Mouse (Mus musculus): ENCODE results near the gene Cyp27a1. TPM values are rescaled to one million over a fixed set of nuclear protein-coding genes. Genes with fewer than 3 reads are reported as not detected.
A peak's percentile ranks its signal among the peaks of the same experiment; 100 is the strongest.

Cyp27a1 gene
- total and polyA plus RNA-seq, 2 experiments from 2014 or later = 2.6 to 4.4 TPM

- Histone ChIP-seq H3K36me3 (ENCODE audit: insufficient read depth, low read length) (peaks cover 23% of the 10 kb centered on the region), H3K4me2 (ENCODE audit: low read depth, low read length, poor library complexity, severe bottlenecking) (no peak overlapping the region), H3K4me3 (ENCODE audit: low read depth, low read length) (no peak overlapping the region), H3K9me3 (ENCODE audit: low read length) (no peaks in the 10 kb centered on the region), H3K4me1 (ENCODE audit: insufficient read depth, low read length) (no peaks in the 10 kb centered on the region), H3K27me3 (ENCODE audit: insufficient read depth, low read length) (no peaks in the 10 kb centered on the region), H3K9ac (replicated peaks; ENCODE audit: low read length, poor library complexity, severe bottlenecking) (no peak overlapping the region), H3K27ac (ENCODE audit: low read depth, low read length) (no peak overlapping the region)
- no peak for TF ChIP-seq CTCF (IDR thresholded peaks at IDR 0.05)
- DNase-seq (ENCODE audit: low spot score) (no peak), ATAC-seq (ENCODE audit: low FRiP score) (no peak)
- WGBS = 92% methylated on average over 6 of the region's 6 CpGs
Observed at GRCm38 (mm10) chr1:74702142-74702553, 11.2 kb upstream of the Cyp27a1 start.

DNA sequence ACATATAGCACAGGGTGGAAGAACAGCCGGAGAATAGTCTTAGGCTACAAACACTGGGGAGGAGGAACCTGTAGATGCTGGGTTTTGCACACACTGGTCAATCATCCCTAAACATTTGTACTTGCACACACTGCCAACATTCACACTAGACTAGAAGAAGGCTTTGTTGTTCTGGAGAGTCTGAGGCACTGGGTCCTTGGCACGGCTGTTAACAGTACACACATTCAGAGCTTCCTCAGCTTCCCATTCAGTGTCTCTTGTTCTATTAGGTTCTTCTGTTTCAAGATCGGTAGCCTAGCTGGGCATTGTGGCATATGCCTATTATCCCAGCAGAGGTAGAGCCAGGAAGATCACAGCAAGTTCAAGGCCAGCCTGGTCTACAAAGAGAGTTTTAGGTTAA, 9.2 kb upstream of the Cyp27a1 start:
- Histone ChIP-seq H3K9me3 (ENCODE audit: low read length) (no peaks in the 10 kb centered on the region), H3K27me3 (ENCODE audit: insufficient read depth, low read length) (no peaks in the 10 kb centered on the region), H3K4me2 (ENCODE audit: low read depth, low read length, poor library complexity, severe bottlenecking) (no peak overlapping the region), H3K36me3 (ENCODE audit: insufficient read depth, low read length) (peaks cover 9% of the 10 kb centered on the region; the same call in 1 of the 2 replicates), H3K4me1 (ENCODE audit: insufficient read depth, low read length) (no peaks in the 10 kb centered on the region), H3K27ac (ENCODE audit: low read depth, low read length) (no peak overlapping the region), H3K9ac (replicated peaks; ENCODE audit: low read length, poor library complexity, severe bottlenecking) (no peak overlapping the region), H3K4me3 (ENCODE audit: low read depth, low read length) (no peak overlapping the region)
- ATAC-seq (ENCODE audit: low FRiP score) (no peak), DNase-seq (ENCODE audit: low spot score) (no peak)
- WGBS = 78% methylated on average over 3 of the region's 3 CpGs
- no peak for TF ChIP-seq CTCF (IDR thresholded peaks at IDR 0.05)

DNA sequence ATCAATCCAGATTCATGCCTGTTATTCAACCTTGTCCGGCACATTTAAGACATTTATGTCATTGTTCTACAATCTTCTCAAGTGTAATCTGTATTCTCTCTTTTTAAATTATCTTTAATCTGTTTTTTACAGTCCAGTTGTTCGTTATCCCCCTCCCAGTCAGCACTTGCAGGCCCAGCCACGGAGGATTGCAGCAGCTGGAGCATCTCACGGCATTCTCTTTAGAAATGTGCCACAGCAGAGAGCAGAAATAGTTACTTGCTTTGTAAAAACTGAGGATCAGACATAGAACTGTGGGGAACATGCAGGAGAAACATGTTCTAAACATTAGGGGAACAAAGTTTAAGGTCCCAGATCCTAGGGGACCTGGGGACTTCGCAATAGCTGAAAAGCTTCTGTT, 8.4 kb upstream of the Cyp27a1 start:
- no peak for TF ChIP-seq CTCF (IDR thresholded peaks at IDR 0.05)
- H3K9ac ChIP-seq (replicated peaks; ENCODE audit: low read length, poor library complexity, severe bottlenecking) = no peak overlapping the region
- no peak overlapping the region for H3K4me3 ChIP-seq (ENCODE audit: low read depth, low read length)
- H3K27me3 ChIP-seq (ENCODE audit: insufficient read depth, low read length) = no peaks in the 10 kb centered on the region
- no peak overlapping the region for H3K27ac ChIP-seq (ENCODE audit: low read depth, low read length)
- H3K36me3 ChIP-seq (ENCODE audit: insufficient read depth, low read length) = peaks cover 5% of the 10 kb centered on the region; the same call in 1 of the 2 replicates
- no peak for ATAC-seq (ENCODE audit: low FRiP score)
- H3K4me2 ChIP-seq (ENCODE audit: low read depth, low read length, poor library complexity, severe bottlenecking) = no peak overlapping the region
- no peaks in the 10 kb centered on the region for H3K9me3 ChIP-seq (ENCODE audit: low read length)
- WGBS = 80% methylated on average over 5 of the region's 5 CpGs
- no peaks in the 10 kb centered on the region for H3K4me1 ChIP-seq (ENCODE audit: insufficient read depth, low read length)
- DNase-seq (ENCODE audit: low spot score) = no peak

DNA sequence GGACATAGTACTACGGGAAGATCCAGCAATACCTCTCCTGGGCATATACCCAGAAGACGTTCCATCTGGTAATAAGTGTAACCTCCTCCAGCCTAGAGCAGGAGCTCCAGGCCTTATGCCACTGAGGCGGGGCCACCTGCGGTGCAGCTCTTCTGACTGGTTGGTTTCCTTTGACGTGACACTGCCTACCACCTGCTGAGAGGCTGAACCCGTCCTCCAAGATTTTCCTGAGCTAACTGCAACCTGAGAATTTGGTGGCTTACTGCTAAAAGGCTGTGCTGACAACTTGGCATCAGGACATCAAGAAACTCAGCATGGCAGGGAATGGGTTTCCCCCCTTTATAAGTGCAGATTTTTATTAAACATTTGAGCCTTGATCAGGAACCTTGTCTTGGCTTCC, 3.8 kb upstream of the Cyp27a1 start:
- DNase-seq (ENCODE audit: low spot score) (no peak), ATAC-seq (ENCODE audit: low FRiP score) (no peak)
- Histone ChIP-seq H3K36me3 (ENCODE audit: insufficient read depth, low read length) (no peaks in the 10 kb centered on the region), H3K4me3 (ENCODE audit: low read depth, low read length) (no peak overlapping the region), H3K9me3 (ENCODE audit: low read length) (no peaks in the 10 kb centered on the region), H3K27me3 (ENCODE audit: insufficient read depth, low read length) (no peaks in the 10 kb centered on the region; the same call in 1 of the 2 replicates), H3K27ac (ENCODE audit: low read depth, low read length) (no peak overlapping the region), H3K4me1 (ENCODE audit: insufficient read depth, low read length) (no peaks in the 10 kb centered on the region), H3K4me2 (ENCODE audit: low read depth, low read length, poor library complexity, severe bottlenecking) (no peak overlapping the region), H3K9ac (replicated peaks; ENCODE audit: low read length, poor library complexity, severe bottlenecking) (no peak overlapping the region)
- no peak for TF ChIP-seq CTCF (IDR thresholded peaks at IDR 0.05)
- 39% methylated on average over 6 of the region's 6 CpGs for WGBS

- no peak overlapping the region for H3K4me3 ChIP-seq (ENCODE audit: low read depth, low read length)
- no peaks in the 10 kb centered on the region for H3K9me3 ChIP-seq (ENCODE audit: low read length)
- H3K4me2 ChIP-seq (ENCODE audit: low read depth, low read length, poor library complexity, severe bottlenecking) = no peak overlapping the region
- no peak for ATAC-seq (ENCODE audit: low FRiP score)
- WGBS = 84% methylated on average over 4 of the region's 4 CpGs
- no peak overlapping the region for H3K9ac ChIP-seq (replicated peaks; ENCODE audit: low read length, poor library complexity, severe bottlenecking)
- DNase-seq (ENCODE audit: low spot score) = no peak
- no peak for TF ChIP-seq CTCF (IDR thresholded peaks at IDR 0.05)
- no peak overlapping the region for H3K27ac ChIP-seq (ENCODE audit: low read depth, low read length)
- H3K4me1 ChIP-seq (ENCODE audit: insufficient read depth, low read length) = no peaks in the 10 kb centered on the region
- no peaks in the 10 kb centered on the region; the same call in 1 of the 2 replicates for H3K27me3 ChIP-seq (ENCODE audit: insufficient read depth, low read length)
- no peaks in the 10 kb centered on the region for H3K36me3 ChIP-seq (ENCODE audit: insufficient read depth, low read length)
Observed at GRCm38 (mm10) chr1:74712046-74712445, 1.3 kb upstream of the Cyp27a1 start.

DNA sequence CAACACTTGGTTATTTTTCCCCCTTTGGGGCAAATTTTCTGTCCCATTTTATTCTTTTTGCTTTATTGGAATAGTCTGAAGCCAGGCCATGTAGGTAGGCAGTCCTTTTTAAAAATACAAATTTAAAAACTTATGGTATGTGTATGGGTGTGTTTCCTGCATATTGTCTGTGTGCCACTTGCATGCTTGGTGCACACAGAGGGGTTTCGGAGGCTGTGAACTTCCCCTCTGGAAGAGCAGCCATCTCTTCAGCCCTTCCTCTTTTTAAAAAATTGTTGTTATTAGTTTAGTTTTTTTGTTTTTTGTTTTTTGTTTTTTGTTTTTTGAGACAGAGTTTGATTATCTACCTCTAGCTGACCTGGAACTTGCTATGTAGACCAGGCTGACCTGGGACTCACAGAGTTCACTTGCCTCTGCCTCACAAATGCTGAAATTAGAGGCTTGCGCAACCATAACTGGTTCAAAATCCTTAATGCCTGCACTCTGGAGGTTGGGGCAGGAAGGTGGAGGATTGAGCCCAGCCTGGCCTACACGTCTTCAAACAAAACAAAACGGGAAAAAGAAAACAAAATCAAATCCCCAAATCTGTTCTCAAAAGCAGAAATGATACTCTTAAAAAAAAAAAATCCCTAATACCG, 794 bp upstream of the Cyp27a1 start:
- TF ChIP-seq CTCF (IDR thresholded peaks at IDR 0.05) = no peak
- peak overlapping the region; percentile 39 for H3K4me3 ChIP-seq (ENCODE audit: low read depth, low read length)
- H3K9me3 ChIP-seq (ENCODE audit: low read length) = no peaks in the 10 kb centered on the region
- 37% methylated on average over 5 of the region's 5 CpGs for WGBS
- no peaks in the 10 kb centered on the region for H3K4me1 ChIP-seq (ENCODE audit: insufficient read depth, low read length)
- no peak overlapping the region for H3K9ac ChIP-seq (replicated peaks; ENCODE audit: low read length, poor library complexity, severe bottlenecking)
- no peak overlapping the region for H3K27ac ChIP-seq (ENCODE audit: low read depth, low read length)
- DNase-seq (ENCODE audit: low spot score) = no peak
- peak overlapping the region; percentile 67 for H3K4me2 ChIP-seq (ENCODE audit: low read depth, low read length, poor library complexity, severe bottlenecking)
- H3K27me3 ChIP-seq (ENCODE audit: insufficient read depth, low read length) = no peaks in the 10 kb centered on the region; the same call in 1 of the 2 replicates
- H3K36me3 ChIP-seq (ENCODE audit: insufficient read depth, low read length) = no peaks in the 10 kb centered on the region
- no peak for ATAC-seq (ENCODE audit: low FRiP score)
